Mouse (Mus musculus): ENCODE data around the gene Klk1. TPM values are rescaled to one million over a fixed set of nuclear protein-coding genes. Genes with fewer than 3 reads are reported as not detected.

The Klk1 gene
- polyA plus RNA-seq, 1 experiment from 2014 or later = not detected

DNA sequence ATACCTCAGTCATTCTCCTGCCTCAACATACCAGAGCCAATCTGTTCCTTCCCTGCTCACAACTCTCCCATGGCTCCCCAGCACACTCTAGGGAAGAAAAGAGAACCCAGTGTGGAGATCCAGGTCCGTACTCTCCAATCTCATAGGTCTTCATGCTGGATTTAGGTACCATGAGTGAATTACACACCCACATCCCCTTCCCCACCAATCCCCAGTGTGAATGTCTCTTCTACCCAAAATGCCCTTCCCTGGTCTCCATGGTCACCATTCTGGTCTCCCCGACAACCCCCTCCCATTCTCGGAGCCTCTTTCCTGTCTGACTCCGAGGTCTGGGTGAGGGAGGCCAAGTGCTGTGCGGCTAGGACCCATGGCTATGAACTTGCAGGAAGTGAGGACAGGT, 36.0 kb downstream of the Klk1 start, which contains the start of gene Gm15517:
Gm15517 (plus strand) TSS at position 301 of the 400 bp plus-strand sequence.
- WGBS = 63% methylated on average over 5 of the region's 5 CpGs
- no peak within 1 kb of the TSS for H3K4me3 ChIP-seq
- no peak for DNase-seq (ENCODE audit: extremely low spot score, low spot score)
- H3K27ac ChIP-seq = no peak within 1 kb of the TSS
- peaks cover 43% of the 10 kb centered on the region for H3K27me3 ChIP-seq (ENCODE audit: poor library complexity, severe bottlenecking)
- peaks cover 7% of the 10 kb centered on the region for H3K4me1 ChIP-seq
- no peaks in the 10 kb centered on the region for H3K9me3 ChIP-seq
- H3K36me3 ChIP-seq (replicated peaks) = 0 out of 2 replicates have a peak, but pooled peaks cover 3% of the 10 kb centered on the region

DNA sequence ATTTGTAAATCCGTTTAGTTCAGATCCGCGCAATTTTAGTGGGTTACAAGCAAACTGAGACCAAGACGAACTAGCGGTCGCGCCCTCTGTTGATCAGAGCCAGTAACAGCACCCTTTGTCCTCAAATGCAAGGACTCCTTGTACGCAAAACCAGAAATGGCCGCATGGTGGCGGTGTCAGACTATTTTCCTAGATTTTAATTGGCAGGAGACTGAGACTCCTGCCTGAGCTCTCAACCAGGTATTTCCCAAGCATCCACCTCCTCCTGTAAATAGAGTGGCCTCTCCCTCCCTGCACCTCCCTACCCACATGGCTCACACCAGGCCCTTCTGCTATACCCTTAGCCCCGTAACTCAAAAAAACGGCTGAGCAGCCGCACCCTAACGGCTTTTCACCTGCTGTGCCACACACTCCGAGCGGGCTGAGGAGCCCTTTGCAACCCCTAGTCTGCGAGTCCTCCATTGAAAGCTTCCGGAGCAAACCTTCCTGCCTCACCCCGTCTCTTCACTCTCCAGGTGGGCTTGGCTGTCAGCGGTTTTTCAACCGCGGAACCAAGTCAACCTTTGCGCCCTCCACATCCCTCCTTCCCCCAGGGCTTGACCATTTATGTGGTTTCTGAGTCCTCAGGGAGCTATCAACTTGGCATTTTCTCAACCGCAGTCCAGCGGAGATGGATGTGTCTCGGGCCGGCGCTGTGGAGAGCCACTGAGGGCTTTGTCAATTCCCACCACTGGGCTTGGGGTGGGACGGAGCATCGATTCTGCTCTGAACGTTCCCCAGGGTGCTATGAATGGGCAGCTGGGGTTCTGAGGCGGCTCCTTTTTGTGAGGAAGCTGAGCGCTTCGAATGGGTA, 37.9 kb downstream of the Klk1 start:
- H3K9me3 ChIP-seq = no peaks in the 10 kb centered on the region
- 2% methylated on average over 34 of the region's 34 CpGs for WGBS
- peak; percentile 95 for DNase-seq (ENCODE audit: extremely low spot score, low spot score)
- no peaks in the 10 kb centered on the region for H3K36me3 ChIP-seq (replicated peaks)
- H3K4me3 ChIP-seq = peak overlapping the region; percentile 45
- peak overlapping the region; percentile 44; the same call in 1 of the 2 replicates for H3K27ac ChIP-seq
- H3K27me3 ChIP-seq (ENCODE audit: poor library complexity, severe bottlenecking) = peaks cover 54% of the 10 kb centered on the region
- peaks cover 7% of the 10 kb centered on the region for H3K4me1 ChIP-seq

DNA sequence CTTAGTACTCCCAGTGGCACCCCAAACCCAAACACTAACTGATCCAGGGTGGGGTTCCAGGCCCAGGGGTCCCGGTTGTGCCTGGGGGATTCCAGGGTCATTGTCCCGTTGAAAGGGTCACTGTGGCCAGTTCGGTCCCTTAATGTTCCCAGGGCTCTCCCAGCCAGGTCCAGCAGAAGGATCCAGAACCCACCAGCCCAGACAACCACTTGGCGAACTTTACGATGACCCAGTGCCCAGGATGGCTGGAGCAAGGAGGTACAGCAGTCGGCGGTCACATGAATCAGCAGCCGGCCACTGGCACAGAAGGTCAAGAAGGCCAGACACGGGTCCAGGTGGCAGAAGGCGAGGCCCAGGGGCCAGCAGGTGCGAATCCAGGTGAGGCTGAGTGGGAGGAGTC, 43.0 kb downstream of the Klk1 start:
- Histone ChIP-seq H3K4me3 (no peak overlapping the region), H3K4me1 (peaks cover 4% of the 10 kb centered on the region), H3K27ac (no peak overlapping the region), H3K36me3 (replicated peaks) (no peaks in the 10 kb centered on the region), H3K27me3 (ENCODE audit: poor library complexity, severe bottlenecking) (peaks cover 36% of the 10 kb centered on the region), H3K9me3 (no peaks in the 10 kb centered on the region)
- DNase-seq (ENCODE audit: extremely low spot score, low spot score) = no peak
- WGBS = 87% methylated on average over 11 of the region's 11 CpGs

DNA sequence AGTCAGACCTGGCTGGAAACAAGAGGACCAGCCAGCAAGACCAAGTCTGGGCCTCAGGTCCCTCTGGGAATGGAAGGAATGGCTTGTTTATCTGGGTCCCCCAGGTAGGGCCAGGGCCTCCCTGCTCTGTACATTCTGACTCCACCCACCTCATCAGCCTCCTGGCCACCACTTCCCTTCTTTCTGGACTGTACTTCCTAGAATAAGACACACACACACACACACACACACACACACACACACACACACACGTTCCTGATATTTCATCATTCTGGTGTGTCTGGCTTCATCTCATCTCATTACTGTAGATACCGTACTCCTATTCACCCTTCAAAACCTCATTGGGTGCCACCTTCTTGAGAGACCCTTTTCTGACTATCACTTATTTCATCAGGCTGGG, 44.2 kb downstream of the Klk1 start:
- Histone ChIP-seq H3K9me3 (no peaks in the 10 kb centered on the region), H3K4me3 (no peak overlapping the region), H3K36me3 (replicated peaks) (no peaks in the 10 kb centered on the region), H3K4me1 (peaks cover 7% of the 10 kb centered on the region), H3K27me3 (ENCODE audit: poor library complexity, severe bottlenecking) (peaks cover 35% of the 10 kb centered on the region), H3K27ac (no peak overlapping the region)
- 92% methylated on average over 2 of the region's 2 CpGs for WGBS
- no peak for DNase-seq (ENCODE audit: extremely low spot score, low spot score)

DNA sequence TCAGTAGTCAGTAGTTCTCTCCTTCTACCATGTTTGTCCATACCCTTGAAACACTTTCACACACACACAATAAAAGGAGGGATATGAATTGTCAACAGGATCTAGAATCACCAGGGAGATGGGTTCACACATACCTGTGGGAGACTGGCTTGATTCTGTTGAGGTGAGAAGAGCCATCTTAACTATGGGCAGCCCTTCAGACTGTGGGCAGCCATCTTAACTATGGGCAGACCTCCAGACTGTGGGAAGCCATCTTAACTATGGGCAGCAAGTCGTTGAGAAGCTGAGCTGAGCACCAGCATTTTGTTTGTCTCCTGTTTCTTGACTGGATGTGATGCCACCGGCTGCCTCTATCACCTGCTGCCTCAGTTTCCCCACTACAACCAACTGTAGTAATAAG, 46.1 kb downstream of the Klk1 start:
- 77% methylated on average over 2 of the region's 2 CpGs for WGBS
- peaks cover 38% of the 10 kb centered on the region for H3K27me3 ChIP-seq (ENCODE audit: poor library complexity, severe bottlenecking)

DNA sequence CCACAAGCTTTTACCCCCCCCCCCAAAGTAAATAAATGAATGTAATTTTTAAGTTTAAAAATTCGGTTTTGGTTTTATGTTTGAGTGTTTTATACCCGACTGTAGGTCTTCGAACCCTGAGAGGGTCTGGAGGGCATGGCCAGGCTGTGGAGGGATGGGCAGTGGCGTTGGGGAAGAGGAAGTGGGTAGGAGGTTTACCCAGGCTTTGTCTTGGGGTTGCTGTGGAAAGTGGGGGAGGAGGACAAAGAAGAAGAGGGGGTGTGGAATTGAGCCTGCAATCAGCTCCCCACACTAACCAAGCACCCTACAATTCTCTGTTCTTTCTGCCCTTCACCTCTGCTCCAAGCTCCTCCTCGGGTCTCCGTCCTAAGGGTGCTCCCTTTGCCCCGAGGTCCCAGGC, 47.4 kb downstream of the Klk1 start:
- Histone ChIP-seq H3K4me1 (peaks cover 7% of the 10 kb centered on the region), H3K36me3 (replicated peaks) (no peaks in the 10 kb centered on the region), H3K9me3 (no peaks in the 10 kb centered on the region; the same call in 1 of the 2 replicates), H3K27me3 (ENCODE audit: poor library complexity, severe bottlenecking) (peaks cover 29% of the 10 kb centered on the region), H3K4me3 (no peak overlapping the region), H3K27ac (no peak overlapping the region)
- DNase-seq (ENCODE audit: extremely low spot score, low spot score) = no peak
- WGBS = 80% methylated on average over 7 of the region's 7 CpGs

More for the DNA sequence above, 46.1 kb downstream of the Klk1 start:
- Histone ChIP-seq H3K36me3 (replicated peaks) (no peaks in the 10 kb centered on the region), H3K27ac (no peak overlapping the region), H3K4me3 (no peak overlapping the region), H3K9me3 (no peaks in the 10 kb centered on the region; the same call in 1 of the 2 replicates), H3K4me1 (peaks cover 7% of the 10 kb centered on the region)
- no peak for DNase-seq (ENCODE audit: extremely low spot score, low spot score)

DNA sequence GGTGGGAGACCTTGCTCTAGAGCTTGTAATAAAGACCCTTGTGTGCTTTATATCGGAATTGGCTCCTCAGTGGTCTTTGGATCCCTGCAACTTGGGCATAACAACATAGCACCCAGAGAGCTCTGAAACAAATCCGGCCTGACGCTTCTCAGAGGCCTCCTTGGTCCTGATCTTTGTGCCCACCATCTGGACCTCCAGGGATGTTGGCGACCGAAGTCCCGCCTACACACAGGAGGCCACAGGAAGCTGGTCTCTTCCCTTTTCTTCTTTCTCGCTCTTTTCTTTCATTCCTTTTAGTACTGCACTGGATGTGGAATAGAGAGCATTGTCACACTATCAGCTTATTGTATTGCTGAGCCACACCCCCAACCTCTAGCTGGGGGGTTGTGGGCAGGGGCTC, 48.3 kb downstream of the Klk1 start:
- no peak for DNase-seq (ENCODE audit: extremely low spot score, low spot score)
- H3K9me3 ChIP-seq = no peaks in the 10 kb centered on the region; the same call in 1 of the 2 replicates
- H3K27me3 ChIP-seq (ENCODE audit: poor library complexity, severe bottlenecking) = peaks cover 27% of the 10 kb centered on the region
- H3K4me3 ChIP-seq = no peak overlapping the region
- 72% methylated on average over 7 of the region's 7 CpGs for WGBS
- H3K36me3 ChIP-seq (replicated peaks) = no peaks in the 10 kb centered on the region
- no peak overlapping the region for H3K27ac ChIP-seq
- peaks cover 7% of the 10 kb centered on the region for H3K4me1 ChIP-seq

DNA sequence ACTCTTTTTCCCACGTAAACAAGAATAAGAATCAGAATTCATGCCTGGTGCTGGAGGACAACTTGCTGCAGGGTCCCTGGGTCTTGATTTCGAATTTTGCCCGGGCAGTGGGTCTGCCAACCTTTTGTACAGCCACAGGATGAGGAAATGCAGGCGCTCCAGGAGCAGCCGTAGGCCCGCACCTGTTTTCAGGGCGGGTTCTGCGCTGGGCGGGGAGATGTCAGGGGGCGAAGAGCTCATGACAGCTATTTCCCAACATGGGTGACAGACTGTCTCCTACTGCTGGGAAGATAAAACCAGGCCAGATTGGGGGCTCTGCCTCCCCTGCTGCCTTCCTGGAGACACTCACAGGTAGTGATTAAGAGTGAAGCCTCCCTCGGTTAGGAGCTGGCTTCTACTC, 48.9 kb downstream of the Klk1 start:
- Histone ChIP-seq H3K27me3 (ENCODE audit: poor library complexity, severe bottlenecking) (peaks cover 27% of the 10 kb centered on the region), H3K27ac (no peak overlapping the region), H3K4me1 (peaks cover 7% of the 10 kb centered on the region), H3K36me3 (replicated peaks) (no peaks in the 10 kb centered on the region), H3K9me3 (no peaks in the 10 kb centered on the region; the same call in 1 of the 2 replicates), H3K4me3 (no peak overlapping the region)
- 46% methylated on average over 11 of the region's 11 CpGs for WGBS
- no peak for DNase-seq (ENCODE audit: extremely low spot score, low spot score)

DNA sequence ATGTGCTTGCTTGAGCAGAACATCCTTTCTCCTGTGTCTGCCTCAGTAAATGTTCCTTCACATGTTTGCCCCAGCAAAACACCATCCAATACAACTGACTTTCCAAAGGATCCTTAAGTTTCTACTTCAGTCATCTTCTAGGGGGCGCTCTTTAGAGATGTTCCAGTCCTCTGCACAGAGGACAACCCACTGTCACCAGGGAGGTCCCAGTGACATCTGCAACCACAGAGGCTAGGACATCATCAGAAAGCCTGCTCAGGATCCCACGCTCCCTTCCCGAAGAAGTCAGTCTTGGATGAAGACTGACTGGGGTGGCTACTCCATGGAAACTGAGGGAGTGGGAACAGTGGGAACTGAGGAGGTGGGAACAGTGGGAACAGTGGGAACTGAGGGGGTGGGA, 50.4 kb downstream of the Klk1 start:
- no peak for DNase-seq (ENCODE audit: extremely low spot score, low spot score)
- Histone ChIP-seq H3K36me3 (replicated peaks) (no peaks in the 10 kb centered on the region), H3K4me3 (no peak overlapping the region), H3K4me1 (peaks cover 7% of the 10 kb centered on the region), H3K27ac (no peak overlapping the region), H3K27me3 (ENCODE audit: poor library complexity, severe bottlenecking) (peaks cover 27% of the 10 kb centered on the region), H3K9me3 (no peaks in the 10 kb centered on the region; the same call in 1 of the 2 replicates)
- WGBS = 71% methylated on average over 3 of the region's 3 CpGs

DNA sequence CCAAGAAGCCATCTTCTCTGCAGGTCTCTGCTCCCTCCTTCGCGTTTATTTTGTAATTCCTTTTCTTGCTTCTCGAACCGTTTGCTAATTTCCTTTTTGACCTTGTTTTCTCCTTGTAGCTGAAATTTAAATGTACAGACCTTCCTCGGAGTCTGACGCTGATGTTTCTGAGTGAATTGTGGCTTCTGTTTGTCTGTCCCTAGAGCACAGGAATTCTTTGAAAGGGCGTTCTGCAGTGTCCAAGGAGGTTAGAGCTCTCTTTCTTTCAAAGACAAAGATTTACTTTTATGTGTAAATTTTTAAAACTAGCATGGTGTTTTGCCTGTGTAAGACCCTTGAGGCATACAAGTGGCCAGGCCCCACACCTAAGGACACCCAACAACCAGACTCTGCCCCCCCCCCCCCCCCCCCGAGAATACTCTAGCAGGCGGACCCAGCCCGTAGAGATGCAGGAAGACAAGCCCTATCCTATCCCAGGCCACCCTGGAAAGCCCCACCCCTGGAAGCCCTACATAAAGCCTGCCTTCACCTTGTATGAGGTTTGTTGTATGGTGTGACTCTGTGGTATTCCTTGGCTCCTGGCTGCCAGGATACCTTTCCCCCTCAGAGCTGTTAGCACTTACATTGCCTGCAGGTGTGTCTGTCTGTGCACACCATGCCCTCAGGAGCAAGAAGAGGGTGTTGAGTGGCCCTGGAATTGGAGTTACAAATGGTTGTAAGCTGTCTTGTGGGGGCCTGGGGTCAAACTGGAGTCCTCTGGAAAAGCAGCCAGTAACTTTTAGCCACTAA, 51.5 kb downstream of the Klk1 start:
- Histone ChIP-seq H3K27me3 (ENCODE audit: poor library complexity, severe bottlenecking) (peaks cover 27% of the 10 kb centered on the region), H3K4me3 (no peak overlapping the region), H3K4me1 (peaks cover 7% of the 10 kb centered on the region), H3K9me3 (no peaks in the 10 kb centered on the region; the same call in 1 of the 2 replicates), H3K36me3 (replicated peaks) (no peaks in the 10 kb centered on the region), H3K27ac (no peak overlapping the region)
- no peak for DNase-seq (ENCODE audit: extremely low spot score, low spot score)
- WGBS = 75% methylated on average over 10 of the region's 10 CpGs

DNA sequence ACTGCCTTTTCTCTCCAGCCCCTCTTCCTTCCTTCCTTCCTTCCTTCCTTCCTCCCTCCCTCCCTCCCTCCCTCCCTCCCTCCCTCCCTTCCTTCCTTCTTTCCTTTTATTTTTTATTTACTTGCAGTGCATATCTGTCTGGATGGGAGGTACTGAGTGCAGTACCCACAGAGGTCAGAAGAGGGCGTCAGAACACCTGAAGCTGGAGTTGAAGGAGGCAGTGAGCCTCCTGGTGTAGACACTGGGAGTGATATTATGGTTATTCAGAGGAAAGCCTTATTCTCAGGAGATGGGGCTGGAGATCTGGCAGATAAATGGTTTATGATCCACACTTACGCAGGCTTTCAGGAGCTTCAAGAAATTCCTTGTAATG, 52.1 kb downstream of the Klk1 start:
- Histone ChIP-seq H3K9me3 (no peaks in the 10 kb centered on the region; the same call in 1 of the 2 replicates), H3K27ac (no peak overlapping the region), H3K4me1 (peaks cover 7% of the 10 kb centered on the region), H3K27me3 (ENCODE audit: poor library complexity, severe bottlenecking) (peaks cover 27% of the 10 kb centered on the region), H3K36me3 (replicated peaks) (no peaks in the 10 kb centered on the region), H3K4me3 (no peak overlapping the region)
- WGBS = 46% methylated on average over 2 of the region's 2 CpGs
- no peak for DNase-seq (ENCODE audit: extremely low spot score, low spot score)

Measured in forebrain, embryonic 10.5 days (tissue).